Mouse (Mus musculus) lung, adult 2 months (tissue): ENCODE data around the gene Treh. TPM values are rescaled to one million over a fixed set of nuclear protein-coding genes. Genes with fewer than 3 reads are reported as not detected.

ENCODE experiments used
- DNase-seq: peaks from one replicate; pipeline ENCODE4 v3.0.0; 2022
- H3K4me1 ChIP-seq: fragments of 200-500 bp; 2 replicates; pipeline ENCODE4 v1.6.1; 2011; ENCODE audit warnings: low read length; ENCODE audit not compliant: control insufficient read depth, insufficient read depth
- H3K4me3 ChIP-seq: fragments of 200-500 bp; replicated peaks from 2 replicates; pipeline ENCODE3; 2011; ENCODE audit warnings: low read depth, mild to moderate bottlenecking, control low read depth, low read length; ENCODE audit errors: extremely low read depth
- CTCF ChIP-seq: fragments of 200-500 bp; IDR thresholded peaks from 2 replicates; pipeline ENCODE4 v1.5.1; 2011; ENCODE audit warnings: mild to moderate bottlenecking, low read length, control low read depth; ENCODE audit not compliant: insufficient read depth
- POLR2A ChIP-seq: fragments of 200-500 bp; IDR thresholded peaks from 2 replicates; pipeline ENCODE4 v1.6.1; 2011; ENCODE audit warnings: low read depth, mild to moderate bottlenecking, control low read depth, low read length, borderline replicate concordance; ENCODE audit errors: extremely low read depth
- WGBS: fragments of 180-500 bp; shearing (Covaris S2); methylation state at CpG from one replicate; pipeline ENCODE4 v1.1.7; 2018; 5-methylcytosine and 5-hydroxymethylcytosine counted together
- polyA plus RNA-seq: library from polyadenylated mRNA; depleted of rRNA; stranded (reverse); fragments of >200 nt; gene quantifications from 2 replicates; pipeline ENCODE4 v1.2.3, GENCODE M21; 2012

Gene Treh
- polyA plus RNA-seq, 1 experiment: not detected

- DNase-seq: no peak
- Histone ChIP-seq H3K4me3 (peak overlapping the region; percentile 36), H3K4me1 (peaks cover 30% of the 10 kb centered on the region)
- WGBS: 26% methylated on average over 9 of the region's 9 CpGs
- TF ChIP-seq POLR2A (no peak), CTCF (no peak)
These were observed 47.5 kb downstream of the Treh start for GRCm38 (mm10) chr9:44720358-44721153.

DNA sequence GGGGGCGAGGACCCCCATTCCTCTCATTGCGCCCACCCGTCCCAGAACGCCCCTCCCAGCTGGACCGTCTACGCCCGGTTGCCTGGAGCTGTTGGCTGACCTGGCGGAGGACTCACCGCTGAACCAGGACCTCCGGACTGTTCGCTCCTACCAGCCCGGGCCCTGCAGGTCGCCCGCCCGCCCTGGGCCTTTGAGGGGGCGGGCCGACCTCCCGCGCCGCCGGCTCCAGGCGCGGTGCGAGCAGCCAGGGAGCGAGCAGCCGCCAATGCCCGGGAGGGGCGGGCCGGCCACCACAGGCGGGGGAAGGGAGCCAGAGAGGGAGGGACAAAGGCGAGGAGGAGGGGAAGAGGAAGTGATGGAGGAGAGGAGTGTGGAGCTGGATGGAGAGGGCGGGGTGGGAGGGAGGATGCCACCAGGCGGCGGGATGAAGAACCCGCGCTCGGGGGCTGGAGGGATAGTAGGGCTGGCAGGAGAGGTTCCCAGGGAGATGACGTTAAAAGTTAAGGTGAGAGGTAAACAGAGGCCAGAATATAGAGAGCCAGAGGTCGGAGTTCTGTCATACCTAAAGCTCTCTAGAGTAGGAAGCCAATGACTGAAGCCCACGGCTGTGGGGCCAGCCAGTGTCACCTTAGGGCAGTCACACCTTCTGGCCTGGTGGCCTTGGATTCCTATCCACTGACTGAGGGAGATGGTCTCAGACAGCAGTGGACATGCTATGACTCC, 48.3 kb downstream of the Treh start:
- DNase-seq: peak; percentile 85
- Histone ChIP-seq H3K4me1 (peaks cover 30% of the 10 kb centered on the region), H3K4me3 (peak overlapping the region; percentile 36)
- TF ChIP-seq POLR2A (no peak), CTCF (0 out of 2 replicates have a peak, but pooled peaks have one; percentile 13)
- 3% methylated on average over 40 of the region's 40 CpGs for WGBS

GRCm38 (mm10) chr9:44721877-44722186, 48.8 kb downstream of the Treh start:
- 82% methylated on average over 3 of the region's 3 CpGs for WGBS
- no peak for DNase-seq
- no peak for TF ChIP-seq POLR2A
- no peak for TF ChIP-seq CTCF
- H3K4me3 ChIP-seq: no peak overlapping the region
- peaks cover 31% of the 10 kb centered on the region for H3K4me1 ChIP-seq

DNA sequence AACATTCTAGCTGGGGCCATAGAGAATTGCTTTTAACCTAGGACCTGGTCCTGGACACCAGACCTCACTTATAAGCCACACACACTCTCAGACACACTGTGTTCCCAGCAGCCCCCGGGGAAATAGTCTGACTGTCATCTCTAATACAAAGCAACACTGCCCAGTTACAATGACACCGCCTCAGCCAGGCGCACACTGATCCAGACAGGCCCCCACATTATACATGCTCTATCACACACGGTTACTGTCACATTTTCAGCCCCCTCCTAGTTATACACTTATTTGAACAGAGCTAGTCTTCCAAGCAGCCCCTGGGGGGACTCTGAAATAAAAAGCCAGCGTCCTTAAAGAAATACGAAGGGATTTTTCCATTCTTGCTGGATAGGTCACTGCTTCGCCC, 49.5 kb downstream of the Treh start:
- WGBS: 53% methylated on average over 7 of the region's 7 CpGs
- DNase-seq: no peak
- H3K4me3 ChIP-seq: no peak overlapping the region
- TF ChIP-seq POLR2A (no peak), CTCF (no peak)
- peaks cover 33% of the 10 kb centered on the region for H3K4me1 ChIP-seq

DNA sequence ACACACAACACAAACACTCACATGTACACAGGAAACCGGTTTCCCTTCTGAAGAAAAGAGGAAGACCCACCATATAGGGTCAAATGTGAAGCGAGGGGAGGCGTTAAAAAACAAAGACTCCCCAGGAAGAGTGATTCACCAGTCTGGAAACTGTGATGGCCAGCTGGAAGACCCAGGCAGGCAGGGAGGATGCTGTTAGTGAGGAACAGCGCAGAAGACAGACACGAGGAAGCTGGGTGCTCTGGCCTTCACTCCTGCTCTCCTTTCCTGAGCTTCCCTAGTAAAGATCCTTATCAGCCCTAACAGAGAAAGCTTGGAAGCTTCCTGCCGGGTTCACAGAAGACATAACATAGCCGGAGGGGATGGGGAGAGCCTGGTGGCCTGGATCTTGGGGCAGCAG, 50.0 kb downstream of the Treh start:
- 24% methylated on average over 7 of the region's 7 CpGs for WGBS
- no peak for DNase-seq
- no peak overlapping the region for H3K4me3 ChIP-seq
- TF ChIP-seq CTCF (no peak), POLR2A (no peak)
- peaks cover 33% of the 10 kb centered on the region for H3K4me1 ChIP-seq

DNA sequence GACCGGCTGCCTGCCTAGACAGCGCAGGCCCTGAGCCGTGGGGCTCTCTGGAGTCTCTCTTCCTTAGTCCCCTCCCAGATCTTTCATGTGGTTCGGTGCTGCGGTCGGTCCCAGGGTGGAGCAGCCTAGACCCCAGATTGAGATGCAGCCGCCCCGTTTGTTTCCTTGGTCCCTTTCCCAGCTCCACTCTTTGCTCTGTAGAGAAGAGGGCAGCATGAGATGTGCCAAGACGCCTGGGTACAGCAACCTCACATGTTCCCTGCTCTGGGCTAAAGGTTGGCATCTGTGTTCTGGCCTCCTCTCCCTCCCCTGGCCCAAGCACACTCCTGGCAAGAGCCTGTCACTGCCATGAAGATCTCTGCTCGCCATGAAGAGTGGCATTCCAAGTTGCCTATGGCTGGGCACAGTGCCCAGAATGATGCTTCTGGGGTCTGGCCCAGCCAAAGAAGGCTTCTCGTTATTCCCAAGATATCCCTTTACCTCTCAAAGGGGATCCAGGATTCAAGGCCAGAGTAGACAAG, 50.5 kb downstream of the Treh start:
- no peak for TF ChIP-seq POLR2A
- TF ChIP-seq CTCF: no peak
- no peak overlapping the region for H3K4me3 ChIP-seq
- DNase-seq: no peak
- WGBS: 31% methylated on average over 11 of the region's 11 CpGs
- peaks cover 33% of the 10 kb centered on the region for H3K4me1 ChIP-seq

DNA sequence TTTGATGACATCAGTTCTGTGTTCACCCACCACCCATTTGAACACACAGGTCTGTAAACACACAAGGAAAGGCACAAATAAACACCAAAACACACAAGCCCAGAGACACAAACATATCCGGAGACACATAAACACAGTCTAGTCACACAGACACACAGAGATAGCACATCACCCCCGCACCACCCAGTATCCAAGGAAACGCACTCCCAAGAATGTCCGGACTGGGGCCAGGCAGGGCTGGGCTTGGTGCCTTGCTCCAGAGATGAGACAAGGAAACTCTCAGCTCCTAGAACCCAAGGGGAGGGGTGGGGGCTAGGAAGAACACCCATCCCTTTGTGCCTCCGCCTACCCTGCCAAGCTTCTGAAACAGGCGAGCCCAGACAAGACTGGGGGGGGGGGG, 51.2 kb downstream of the Treh start:
- DNase-seq: peak; percentile 39
- WGBS: 37% methylated on average over 6 of the region's 6 CpGs
- Histone ChIP-seq H3K4me3 (no peak overlapping the region), H3K4me1 (peaks cover 33% of the 10 kb centered on the region)
- TF ChIP-seq POLR2A (no peak), CTCF (no peak)

GRCm38 (mm10) chr9:44724665-44725064, 51.6 kb downstream of the Treh start:
- peaks cover 33% of the 10 kb centered on the region for H3K4me1 ChIP-seq
- no peak for DNase-seq
- H3K4me3 ChIP-seq: no peak overlapping the region
- WGBS: 49% methylated on average over 2 of the region's 2 CpGs
- TF ChIP-seq CTCF: no peak
- no peak for TF ChIP-seq POLR2A

GRCm38 (mm10) chr9:44726431-44727146, 53.6 kb downstream of the Treh start:
- 45% methylated on average over 10 of the region's 10 CpGs for WGBS
- no peak overlapping the region for H3K4me3 ChIP-seq
- peaks cover 22% of the 10 kb centered on the region for H3K4me1 ChIP-seq
- TF ChIP-seq CTCF: no peak
- TF ChIP-seq POLR2A: no peak
- DNase-seq: no peak

DNA sequence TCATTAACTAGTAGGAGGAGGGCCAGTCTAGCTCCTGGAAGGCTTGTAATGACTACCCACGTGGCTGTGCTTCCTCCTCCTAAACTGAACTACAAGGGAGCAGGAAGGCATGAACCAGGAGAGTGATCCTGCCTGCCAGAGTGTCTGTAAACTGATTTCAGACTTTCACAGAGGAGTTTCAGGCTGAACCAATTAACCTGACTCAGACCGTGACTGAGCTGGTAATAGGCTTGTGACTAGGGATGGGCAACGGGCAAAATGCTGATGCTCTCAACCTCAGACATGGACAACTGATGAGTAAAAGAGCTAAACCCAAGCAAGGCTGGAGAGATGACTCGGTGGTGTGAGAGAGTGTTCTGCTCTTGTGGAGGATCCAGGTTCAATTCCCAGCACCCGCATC, 54.4 kb downstream of the Treh start:
- no peak for DNase-seq
- Histone ChIP-seq H3K4me1 (peaks cover 24% of the 10 kb centered on the region), H3K4me3 (no peak overlapping the region)
- WGBS: 76% methylated on average over 5 of the region's 5 CpGs
- TF ChIP-seq CTCF (no peak), POLR2A (no peak)
